Mouse (Mus musculus) liver, postnatal 0 days (tissue): ENCODE results near the gene Smarcd3. TPM values are rescaled to one million over a fixed set of nuclear protein-coding genes. Genes with fewer than 3 reads are reported as not detected.
A peak's percentile ranks its signal among the peaks of the same experiment; 100 is the strongest.

Source experiments
- ATAC-seq: fragments of 200-750 bp; cut with Nextera tagmentation; 2 replicates; pipeline ENCODE4 v1.8.0; 2017; ENCODE audit warnings: mild to moderate bottlenecking, moderate library complexity
- DNase-seq: peaks from one replicate; pipeline ENCODE4 v3.0.0-alpha.2; 2016
- H3K27ac ChIP-seq: fragments of 300-500 bp; sonication (generic); 2 replicates; pipeline ENCODE4 v1.5.1; 2014; ENCODE audit warnings: antibody characterized with exemption, moderate library complexity, mild to moderate bottlenecking, low read depth
- H3K27me3 ChIP-seq: fragments of 300-500 bp; sonication (generic); 2 replicates; pipeline ENCODE4 v1.6.1; 2014; ENCODE audit warnings: low read length, control low read depth, mixed read lengths; ENCODE audit not compliant: insufficient read depth
- H3K36me3 ChIP-seq: fragments of 300-500 bp; sonication (generic); replicated peaks from 2 replicates; pipeline ENCODE4 v1.6.1; 2014; ENCODE audit warnings: mild to moderate bottlenecking, control low read depth, low read length, moderate library complexity, mixed read lengths; ENCODE audit not compliant: insufficient read depth
- H3K4me1 ChIP-seq: fragments of 300-500 bp; sonication (generic); 2 replicates; pipeline ENCODE4 v1.6.1; 2014; ENCODE audit warnings: antibody characterized with exemption, mild to moderate bottlenecking, control low read depth; ENCODE audit not compliant: insufficient read depth
- H3K4me2 ChIP-seq: fragments of 300-500 bp; sonication (generic); 2 replicates; pipeline ENCODE4 v1.6.1; 2014; ENCODE audit warnings: low read depth, mild to moderate bottlenecking, low read length, moderate library complexity, mixed read lengths
- H3K4me3 ChIP-seq: fragments of 300-500 bp; sonication (generic); 2 replicates; pipeline ENCODE4 v1.5.1; 2014; ENCODE audit warnings: low read depth, low read length
- H3K9ac ChIP-seq: fragments of 300-500 bp; sonication (generic); replicated peaks from 2 replicates; pipeline ENCODE4 v1.6.1; 2014; ENCODE audit warnings: mild to moderate bottlenecking, moderate library complexity
- H3K9me3 ChIP-seq: fragments of 300-500 bp; sonication (generic); 2 replicates; pipeline ENCODE4 v1.6.1; 2016; ENCODE audit warnings: mild to moderate bottlenecking, control low read depth, low read length, mixed read lengths
- CTCF ChIP-seq: sonication (generic); IDR thresholded peaks from 2 replicates; pipeline ENCODE4 v1.5.1; 2016; ENCODE audit warnings: antibody characterized with exemption, low read depth
- EP300 ChIP-seq: IDR thresholded peaks from 2 replicates; pipeline ENCODE4 v1.6.1; 2016; ENCODE audit warnings: antibody characterized with exemption, low read depth, mild to moderate bottlenecking
- WGBS: fragments of 180-500 bp; shearing (Covaris S2); extraction: QIAGEN DNeasy Blood & Tissue Kit; methylation state at CpG from one replicate; pipeline ENCODE4 v1.1.7; 2014; ENCODE audit not compliant: insufficient replicate concordance; 5-methylcytosine and 5-hydroxymethylcytosine counted together
- polyA plus RNA-seq: library from polyadenylated mRNA; unstranded; fragments of >200 nt; fragmentation: Nextera tagmentation; extraction: Ambion mirVana; gene quantifications from 2 replicates; pipeline ENCODE4 v1.2.1, GENCODE M21; 2015

The Smarcd3 gene
- polyA plus RNA-seq, 1 experiment from 2014 or later, result 0.80 TPM

- peaks cover 26% of the 10 kb centered on the region for H3K4me1 ChIP-seq
- peak overlapping the region; percentile 62 for H3K4me2 ChIP-seq
- peak overlapping the region; percentile 26 for H3K4me3 ChIP-seq
- no peaks in the 10 kb centered on the region for H3K9me3 ChIP-seq
- WGBS, result 36% methylated on average over 24 of the region's 24 CpGs
- H3K27me3 ChIP-seq, result peaks cover 2% of the 10 kb centered on the region; the same call in 1 of the 2 replicates
- H3K27ac ChIP-seq, result no peak overlapping the region
- no peak for TF ChIP-seq EP300
- TF ChIP-seq CTCF, result no peak
- no peak for DNase-seq
- peak overlapping the region; percentile 30; the same call in 1 of the 2 replicates for H3K9ac ChIP-seq
- peaks cover 14% of the 10 kb centered on the region for H3K36me3 ChIP-seq
- ATAC-seq, result no peak
Observed at GRCm38 (mm10) chr5:24591796-24592470, 32.3 kb downstream of the Smarcd3 start.

- DNase-seq, result peak; percentile 51
- H3K9ac ChIP-seq, result peak overlapping the region; percentile 30
- WGBS, result 20% methylated on average over 23 of the region's 23 CpGs
- peaks cover 2% of the 10 kb centered on the region; the same call in 1 of the 2 replicates for H3K27me3 ChIP-seq
- 0 out of 2 replicates have a peak overlapping the region, but pooled peaks have one; percentile 22 for H3K27ac ChIP-seq
- H3K36me3 ChIP-seq, result peaks cover 14% of the 10 kb centered on the region
- no peaks in the 10 kb centered on the region for H3K9me3 ChIP-seq
- TF ChIP-seq CTCF, result 0 out of 2 replicates have a peak, but pooled peaks have one; percentile 1
- no peak for TF ChIP-seq EP300
- peak; percentile 14; the same call in 1 of the 2 replicates for ATAC-seq
- peaks cover 24% of the 10 kb centered on the region for H3K4me1 ChIP-seq
- peak overlapping the region; percentile 62 for H3K4me2 ChIP-seq
- peak overlapping the region; percentile 26 for H3K4me3 ChIP-seq
Observed at GRCm38 (mm10) chr5:24591268-24591721, 32.9 kb downstream of the Smarcd3 start.

- no peak overlapping the region for H3K27ac ChIP-seq
- H3K36me3 ChIP-seq, result peaks cover 14% of the 10 kb centered on the region
- WGBS, result 91% methylated on average over 20 of the region's 20 CpGs
- peaks cover 27% of the 10 kb centered on the region for H3K4me1 ChIP-seq
- H3K4me2 ChIP-seq, result no peak overlapping the region
- ATAC-seq, result no peak
- H3K27me3 ChIP-seq, result peaks cover 2% of the 10 kb centered on the region; the same call in 1 of the 2 replicates
- DNase-seq, result no peak
- TF ChIP-seq CTCF (no peak), EP300 (no peak)
- H3K9me3 ChIP-seq, result no peaks in the 10 kb centered on the region
- no peak overlapping the region for H3K4me3 ChIP-seq
- H3K9ac ChIP-seq, result no peak overlapping the region
Observed at GRCm38 (mm10) chr5:24589511-24590500, 34.4 kb downstream of the Smarcd3 start.

GRCm38 (mm10) chr5:24587200-24587577 lies 37.0 kb downstream of the Smarcd3 start:
- TF ChIP-seq EP300 (no peak), CTCF (no peak)
- H3K27me3 ChIP-seq, result no peaks in the 10 kb centered on the region
- H3K36me3 ChIP-seq, result peaks cover 11% of the 10 kb centered on the region
- peak overlapping the region; percentile 91 for H3K4me2 ChIP-seq
- peak; percentile 51 for ATAC-seq
- H3K4me1 ChIP-seq, result peaks cover 24% of the 10 kb centered on the region
- peak overlapping the region; percentile 86 for H3K4me3 ChIP-seq
- peak overlapping the region; percentile 80 for H3K9ac ChIP-seq
- no peaks in the 10 kb centered on the region for H3K9me3 ChIP-seq
- 16% methylated on average over 4 of the region's 4 CpGs for WGBS
- peak overlapping the region; percentile 75 for H3K27ac ChIP-seq
- DNase-seq, result no peak

- Histone ChIP-seq H3K4me3 (peak within 1 kb of the TSS; percentile 86), H3K36me3 (peaks cover 11% of the 10 kb centered on the region), H3K27me3 (no peaks in the 10 kb centered on the region), H3K27ac (peak within 1 kb of the TSS; percentile 75), H3K9me3 (no peaks in the 10 kb centered on the region), H3K4me2 (peak within 1 kb of the TSS; percentile 91), H3K9ac (peak within 1 kb of the TSS; percentile 80), H3K4me1 (peaks cover 19% of the 10 kb centered on the region)
- peak; percentile 88 for ATAC-seq
- 0% methylated on average over 28 of the region's 43 CpGs for WGBS
- TF ChIP-seq CTCF, result no peak
- TF ChIP-seq EP300, result no peak
- peak; percentile 88 for DNase-seq
Observed at GRCm38 (mm10) chr5:24586547-24587199, 37.5 kb downstream of the Smarcd3 start, which contains the start of gene Chpf2. TSS of gene Chpf2 (plus strand) at chr5:24586741.
